Mouse (Mus musculus) hindbrain, embryonic 12.5 days (tissue): Measurements from ENCODE around the gene Otx2. TPM values are rescaled to one million over a fixed set of nuclear protein-coding genes. Genes with fewer than 3 reads are reported as not detected.
A peak's percentile ranks its signal among the peaks of the same experiment; 100 is the strongest.
"Not testable (repeated sequence)": the region's sequence is repeated elsewhere in the genome, so short reads cannot be mapped to it uniquely, and the experiment has no call there.

Experiments
- ATAC-seq: fragments of 200-750 bp; cut with Nextera tagmentation; 2 replicates; pipeline ENCODE4 v1.8.0; 2017; ENCODE audit warnings: moderate TSS enrichment; ENCODE audit not compliant: low FRiP score
- H3K27ac ChIP-seq: fragments of 300-500 bp; sonication (generic); 2 replicates; pipeline ENCODE4 v1.5.1; 2016; ENCODE audit warnings: mild to moderate bottlenecking
- H3K27me3 ChIP-seq: fragments of 300-500 bp; sonication (generic); 2 replicates; pipeline ENCODE4 v1.6.1; 2016; ENCODE audit warnings: mild to moderate bottlenecking
- H3K36me3 ChIP-seq: fragments of 300-500 bp; sonication (generic); 2 replicates; pipeline ENCODE4 v1.6.1; 2016; ENCODE audit warnings: mild to moderate bottlenecking
- H3K4me1 ChIP-seq: fragments of 300-500 bp; sonication (generic); 2 replicates; pipeline ENCODE4 v1.6.1; 2016
- H3K4me2 ChIP-seq: fragments of 300-500 bp; sonication (generic); replicated peaks from 2 replicates; pipeline ENCODE4 v1.6.1; 2016; ENCODE audit warnings: mild to moderate bottlenecking
- H3K4me3 ChIP-seq: fragments of 300-500 bp; sonication (generic); 2 replicates; pipeline ENCODE4 v1.5.1; 2016; ENCODE audit warnings: mild to moderate bottlenecking
- H3K9ac ChIP-seq: fragments of 300-500 bp; sonication (generic); 2 replicates; pipeline ENCODE4 v1.6.1; 2016; ENCODE audit warnings: mild to moderate bottlenecking, moderate library complexity
- H3K9me3 ChIP-seq: fragments of 300-500 bp; sonication (generic); replicated peaks from 2 replicates; pipeline ENCODE4 v1.6.1; 2016; ENCODE audit warnings: mild to moderate bottlenecking
- whole genome bisulfite sequencing: fragments of 180-500 bp; shearing (Covaris S2); methylation state at CpG from one replicate; pipeline ENCODE4 v1.1.7; 2016; 5-methylcytosine and 5-hydroxymethylcytosine counted together
- polyA plus RNA-seq: library from polyadenylated mRNA; unstranded; fragments of >200 nt; fragmentation: Nextera tagmentation; extraction: Ambion mirVana; gene quantifications from 2 replicates; pipeline ENCODE4 v1.2.1, GENCODE M21; 2016

The Otx2 gene
- polyA plus RNA-seq, 1 experiment from 2014 or later = 15.8 TPM

GRCm38 (mm10) chr14:48632335-48632734 is 41.3 kb downstream of the Otx2 start:
- ATAC-seq = no peak
- Histone ChIP-seq H3K27me3 (no peaks in the 10 kb centered on the region), H3K36me3 (no peaks in the 10 kb centered on the region), H3K9me3 (no peaks in the 10 kb centered on the region), H3K4me2 (no peak overlapping the region), H3K9ac (no peak overlapping the region), H3K4me1 (no peaks in the 10 kb centered on the region), H3K4me3 (no peak overlapping the region), H3K27ac (no peak overlapping the region)
- WGBS = 86% methylated on average over 8 of the region's 8 CpGs

- H3K4me1 ChIP-seq = no peaks in the 10 kb centered on the region
- no peak overlapping the region for H3K9ac ChIP-seq
- H3K4me3 ChIP-seq = no peak overlapping the region
- H3K27me3 ChIP-seq = no peaks in the 10 kb centered on the region
- H3K36me3 ChIP-seq = no peaks in the 10 kb centered on the region
- 90% methylated on average over 2 of the region's 2 CpGs for WGBS
- H3K4me2 ChIP-seq = no peak overlapping the region
- no peak overlapping the region for H3K27ac ChIP-seq
- no peak for ATAC-seq
- no peaks in the 10 kb centered on the region for H3K9me3 ChIP-seq
Measured at GRCm38 (mm10) chr14:48631486-48631885, 42.1 kb downstream of the Otx2 start.

- no peak for ATAC-seq
- WGBS = 83% methylated on average over 9 of the region's 9 CpGs
- no peaks in the 10 kb centered on the region for H3K27me3 ChIP-seq
Measured at GRCm38 (mm10) chr14:48629404-48629803, 44.2 kb downstream of the Otx2 start.

GRCm38 (mm10) chr14:48626271-48626670 is 47.3 kb downstream of the Otx2 start:
- no peaks in the 10 kb centered on the region for H3K36me3 ChIP-seq
- H3K9ac ChIP-seq = no peak overlapping the region
- no peaks in the 10 kb centered on the region for H3K27me3 ChIP-seq
- no peak overlapping the region for H3K4me3 ChIP-seq
- no peak overlapping the region for H3K4me2 ChIP-seq
- no peak for ATAC-seq
- 83% methylated on average over 4 of the region's 4 CpGs for WGBS
- no peaks in the 10 kb centered on the region for H3K9me3 ChIP-seq
- no peak overlapping the region for H3K27ac ChIP-seq
- H3K4me1 ChIP-seq = peaks cover 9% of the 10 kb centered on the region

More at GRCm38 (mm10) chr14:48629404-48629803, 44.2 kb downstream of the Otx2 start:
- Histone ChIP-seq H3K36me3 (no peaks in the 10 kb centered on the region), H3K9me3 (no peaks in the 10 kb centered on the region), H3K4me1 (peaks cover 9% of the 10 kb centered on the region), H3K4me2 (no peak overlapping the region), H3K4me3 (no peak overlapping the region), H3K27ac (no peak overlapping the region), H3K9ac (no peak overlapping the region)

GRCm38 (mm10) chr14:48625331-48625694 is 48.3 kb downstream of the Otx2 start:
- 78% methylated on average over 6 of the region's 6 CpGs for WGBS
- no peak overlapping the region for H3K4me3 ChIP-seq
- no peak overlapping the region for H3K9ac ChIP-seq
- no peaks in the 10 kb centered on the region for H3K9me3 ChIP-seq
- no peaks in the 10 kb centered on the region for H3K36me3 ChIP-seq
- no peaks in the 10 kb centered on the region for H3K27me3 ChIP-seq
- H3K4me1 ChIP-seq = peaks cover 9% of the 10 kb centered on the region
- no peak overlapping the region for H3K4me2 ChIP-seq
- no peak for ATAC-seq
- H3K27ac ChIP-seq = no peak overlapping the region

GRCm38 (mm10) chr14:48624596-48625330 is 48.9 kb downstream of the Otx2 start:
- ATAC-seq = no peak
- Histone ChIP-seq H3K4me2 (no peak overlapping the region), H3K4me1 (peaks cover 9% of the 10 kb centered on the region), H3K27ac (no peak overlapping the region), H3K9ac (no peak overlapping the region), H3K36me3 (no peaks in the 10 kb centered on the region), H3K4me3 (no peak overlapping the region), H3K9me3 (no peaks in the 10 kb centered on the region), H3K27me3 (no peaks in the 10 kb centered on the region)
- WGBS = 77% methylated on average over 9 of the region's 9 CpGs

- not testable (repeated sequence) for H3K9ac ChIP-seq, H3K4me1 ChIP-seq, H3K27me3 ChIP-seq, H3K4me3 ChIP-seq, H3K27ac ChIP-seq, H3K9me3 ChIP-seq, H3K4me2 ChIP-seq, ATAC-seq, H3K36me3 ChIP-seq
- 85% methylated on average over 9 of the region's 9 CpGs for WGBS
Measured at GRCm38 (mm10) chr14:48622726-48623125, 50.9 kb downstream of the Otx2 start.

- H3K4me3 ChIP-seq = no peak overlapping the region
- WGBS = 55% methylated on average over 5 of the region's 5 CpGs
Measured at GRCm38 (mm10) chr14:48616361-48616760, 57.3 kb downstream of the Otx2 start.

GRCm38 (mm10) chr14:48608641-48609310 is 64.8 kb downstream of the Otx2 start:
- no peaks in the 10 kb centered on the region for H3K9me3 ChIP-seq
- H3K4me1 ChIP-seq = peaks cover 5% of the 10 kb centered on the region; the same call in 1 of the 2 replicates
- no peak overlapping the region for H3K4me2 ChIP-seq
- no peak overlapping the region for H3K9ac ChIP-seq
- no peaks in the 10 kb centered on the region for H3K36me3 ChIP-seq
- H3K4me3 ChIP-seq = no peak overlapping the region
- peak; percentile 77 for ATAC-seq
- WGBS = 72% methylated on average over 15 of the region's 15 CpGs
- H3K27me3 ChIP-seq = no peaks in the 10 kb centered on the region
- H3K27ac ChIP-seq = no peak overlapping the region

More at GRCm38 (mm10) chr14:48616361-48616760, 57.3 kb downstream of the Otx2 start:
- 0 out of 2 replicates have a peak, but pooled peaks have one; percentile 52 for ATAC-seq
- Histone ChIP-seq H3K36me3 (no peaks in the 10 kb centered on the region), H3K9me3 (no peaks in the 10 kb centered on the region), H3K27ac (no peak overlapping the region), H3K4me2 (no peak overlapping the region), H3K9ac (no peak overlapping the region), H3K4me1 (peaks cover 11% of the 10 kb centered on the region), H3K27me3 (no peaks in the 10 kb centered on the region)

Other genes with a start within 250 kb of the Otx2 start
- 29.2 and 30.0 TPM in 2 replicates for gene Tmem260, start 227.7 kb downstream of the Otx2 start, polyA plus RNA-seq